Mouse (Mus musculus): ENCODE results near the gene Sarnp. TPM values are rescaled to one million over a fixed set of nuclear protein-coding genes. Genes with fewer than 3 reads are reported as not detected.

Sarnp gene
- total RNA-seq, 2 experiments from 2014 or later: 33.3 to 36.3 TPM

GRCm38 (mm10) chr10:128923013-128923691, 106.0 kb downstream of the Sarnp start:
- intact Hi-C loops (cut with DNase I; ENCODE audit: low total_unique reads): no loop called here
- DNase-seq: peak; percentile 97

- intact Hi-C loops (cut with DNase I; ENCODE audit: low total_unique reads): no loop called here
- no peak for DNase-seq
Measured at GRCm38 (mm10) chr10:128923935-128924334, 106.8 kb downstream of the Sarnp start, which contains the start of gene Bloc1s1. Gene Bloc1s1, minus strand, starts transcription at chr10:128924035.

Other genes with a start within 250 kb of the Sarnp start
- gene Erbb3, start 227.7 kb upstream of the Sarnp start, total RNA-seq (2021): 1 to 10 TPM; 4.8 to 7.2 TPM
- 100 to 1,000 TPM; 455 to 537 TPM for gene Rps26, start 190.6 kb upstream of the Sarnp start, total RNA-seq (2021)
- gene Ikzf4, start 171.3 kb upstream of the Sarnp start, total RNA-seq (2021): under 1 TPM; 0.25 to 0.58 TPM
- 10 to 100 TPM; 11.8 to 12.8 TPM for gene Suox, start 143.3 kb upstream of the Sarnp start, total RNA-seq (2021)
- gene Rab5b, start 121.1 kb upstream of the Sarnp start, total RNA-seq (2021): 10 to 100 TPM; 75.2 to 78.2 TPM
- gene Pmel, start 113.1 kb upstream of the Sarnp start, total RNA-seq (2021): 1 to 10 TPM in 1 of 2 experiments, under 1 TPM in 1; 0.71 to 1.2 TPM
- 1 to 10 TPM; 7.5 to 8.5 TPM for gene Cdk2, start 112.3 kb upstream of the Sarnp start, total RNA-seq (2021)
- gene Dgka, start 72.5 kb upstream of the Sarnp start, total RNA-seq (2021): 10 to 100 TPM in 1 of 2 experiments, 1 to 10 TPM in 1; 8.3 to 10.8 TPM
- gene Pym1, start 69.4 kb upstream of the Sarnp start, total RNA-seq (2021): 10 to 100 TPM; 10.9 to 14.3 TPM
- gene Mmp19, start 26.4 kb upstream of the Sarnp start, total RNA-seq (2021): 1 to 10 TPM; 3.2 TPM
- 10 to 100 TPM; 23.3 to 24.5 TPM for gene Dnajc14, start 13.3 kb upstream of the Sarnp start, total RNA-seq (2021)
- gene Tmem198b, start 13.0 kb upstream of the Sarnp start, total RNA-seq (2021): 1 to 10 TPM; 6.4 to 7.4 TPM
- gene Ormdl2, start 4.3 kb downstream of the Sarnp start, total RNA-seq (2021): 1 to 10 TPM; 5.8 to 6.3 TPM
- gene Gdf11, start 74.4 kb downstream of the Sarnp start, total RNA-seq (2021): 1 to 10 TPM; 6.7 to 7.1 TPM
- gene Cd63, start 83.7 kb downstream of the Sarnp start, total RNA-seq (2021): 100 to 1,000 TPM; 121 to 151 TPM
- gene Rdh5, start 105.6 kb downstream of the Sarnp start, total RNA-seq (2021): 1 to 10 TPM; 5.6 to 7.7 TPM
- gene Bloc1s1, start 106.7 kb downstream of the Sarnp start, total RNA-seq (2021): 100 to 1,000 TPM; 174 to 181 TPM
- 10 to 100 TPM; 88.7 to 94.7 TPM for gene Itga7, start 116.5 kb downstream of the Sarnp start, total RNA-seq (2021)
- under 1 TPM in 1 of 2 experiments, not detected in 1; 0.16 TPM for gene Mettl7b, start 143.7 kb downstream of the Sarnp start, total RNA-seq (2021)
- not detected for gene Olfr9, start 172.1 kb downstream of the Sarnp start, total RNA-seq (2021)
- not detected for gene Olfr763, start 193.5 kb downstream of the Sarnp start, total RNA-seq (2021)
- gene Olfr764-ps1, start 222.6 kb downstream of the Sarnp start, total RNA-seq (2021): not detected
- gene Olfr765, start 232.7 kb downstream of the Sarnp start, total RNA-seq (2021): not detected